Mouse (Mus musculus) adipocyte (in vitro differentiated cells): ENCODE data around the gene Tfap2b.

Experiments
- DNase-seq: peaks from one replicate; pipeline ENCODE4 v3.0.0-alpha.2; 2016; ENCODE audit warnings: low spot score

Gene Tfap2b

GRCm38 (mm10) chr1:19232743-19233142 is 24.0 kb downstream of the Tfap2b start:
- DNase-seq = no peak

DNA sequence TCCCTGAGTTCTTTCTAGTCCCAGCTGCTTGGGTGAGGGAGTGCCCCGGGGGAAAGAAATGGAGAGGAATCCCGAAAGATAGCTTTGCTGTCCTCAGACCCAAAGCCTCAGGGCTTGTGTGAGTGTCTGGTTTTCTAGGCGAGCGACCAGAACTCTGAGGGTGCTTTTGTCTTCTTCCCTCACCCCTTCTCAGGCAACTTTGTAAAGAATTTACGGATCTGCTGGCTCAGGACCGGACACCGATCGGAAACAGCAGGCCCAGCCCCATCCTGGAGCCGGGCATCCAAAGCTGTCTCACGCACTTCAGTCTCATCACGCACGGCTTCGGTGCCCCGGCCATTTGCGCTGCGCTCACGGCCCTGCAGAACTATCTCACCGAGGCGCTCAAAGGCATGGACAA is 25.1 kb downstream of the Tfap2b start:
- no peak for DNase-seq

GRCm38 (mm10) chr1:19234432-19235205 is 25.9 kb downstream of the Tfap2b start:
- DNase-seq = no peak

DNA sequence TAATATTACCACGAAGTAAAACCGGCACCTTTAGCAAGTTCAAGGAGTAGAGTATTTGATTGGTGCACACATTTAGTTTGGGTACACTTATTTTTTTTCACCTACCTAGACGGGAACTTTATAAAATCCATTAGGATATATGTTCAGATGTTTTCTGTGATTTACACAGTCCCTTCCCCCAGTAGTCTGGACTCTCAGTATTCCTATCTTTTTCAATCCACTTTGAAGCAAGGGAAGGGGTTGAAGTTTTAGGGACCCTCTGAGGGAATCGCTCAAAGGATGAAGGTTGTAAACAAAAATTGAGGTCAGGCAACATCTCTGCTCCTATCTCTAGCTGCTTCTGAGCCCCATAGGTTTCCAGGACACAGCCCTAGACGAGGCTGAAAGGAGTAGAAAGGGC is 27.3 kb downstream of the Tfap2b start:
- no peak for DNase-seq

DNA sequence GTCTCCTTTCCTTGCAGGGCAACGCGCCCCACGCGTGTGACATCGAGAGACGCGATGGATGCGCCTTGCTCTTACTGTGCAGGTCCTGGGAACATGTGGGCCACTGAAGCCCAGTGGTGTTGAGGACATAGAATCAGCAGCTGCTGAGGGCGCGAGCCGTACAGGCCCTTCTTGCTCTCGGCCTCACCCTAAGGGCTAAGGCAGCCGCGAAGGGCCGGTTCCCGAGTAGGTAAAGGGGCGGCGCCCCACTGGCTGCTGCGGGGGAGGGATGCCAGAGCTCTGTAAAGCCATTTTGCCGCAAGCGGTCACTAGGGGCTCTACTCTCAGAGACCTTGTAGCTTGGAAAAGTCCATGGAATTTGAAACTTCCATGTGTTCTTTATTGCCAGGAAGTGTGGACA is 27.9 kb downstream of the Tfap2b start:
- DNase-seq = no peak

DNA sequence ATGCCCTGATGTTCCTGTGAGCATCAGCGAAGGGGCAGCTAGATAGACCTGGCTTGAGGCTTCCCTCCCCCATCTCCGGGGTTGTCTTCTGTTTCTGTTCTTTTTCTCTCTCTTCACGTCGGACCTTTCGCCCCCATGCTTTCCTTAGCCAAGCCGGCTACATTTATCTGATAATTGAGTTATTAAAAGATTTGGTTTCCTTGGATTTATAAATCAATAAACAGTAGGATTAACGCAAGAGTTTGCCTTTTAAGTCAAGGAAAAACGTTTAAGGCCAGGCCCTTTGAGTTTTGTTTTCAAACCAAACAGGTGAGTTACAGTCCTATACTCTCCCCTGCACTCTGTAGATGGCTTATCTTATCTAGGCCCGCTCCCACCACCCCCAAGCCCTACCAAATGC is 28.3 kb downstream of the Tfap2b start:
- DNase-seq = no peak

DNA sequence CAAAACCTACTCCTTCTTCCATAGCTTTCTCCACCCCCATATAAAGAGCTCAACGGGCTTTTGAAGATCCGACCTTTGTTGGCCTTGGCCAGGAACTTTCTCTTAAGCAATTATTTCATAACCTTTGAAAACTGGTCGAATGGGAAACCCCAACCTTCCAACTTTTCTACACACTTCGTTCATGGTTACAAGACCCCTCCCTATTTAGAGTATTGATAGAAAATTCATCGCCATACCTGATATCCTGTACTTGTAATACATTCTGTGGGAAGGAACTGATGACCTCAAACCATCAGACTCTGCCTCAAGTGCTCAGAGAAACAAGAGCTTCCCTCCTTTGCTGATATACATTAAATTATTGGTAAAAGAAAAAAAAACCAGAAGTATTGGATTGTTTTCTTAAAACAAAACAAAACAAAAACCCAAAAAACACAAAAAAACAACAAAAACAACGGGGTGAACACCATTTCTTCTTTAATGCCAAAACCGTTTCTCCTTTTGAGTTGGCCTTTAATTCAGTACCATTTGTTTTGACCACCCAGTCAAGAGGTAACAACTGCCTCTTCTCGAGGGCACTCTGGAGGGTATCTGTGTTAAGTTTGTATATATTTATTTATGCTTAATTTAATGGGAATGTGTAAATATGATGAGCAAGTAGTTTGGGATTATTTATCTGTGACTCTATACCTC is 29.2 kb downstream of the Tfap2b start:
- DNase-seq = no peak

- no peak for DNase-seq
Observed at GRCm38 (mm10) chr1:19240054-19240453, 31.3 kb downstream of the Tfap2b start.

DNA sequence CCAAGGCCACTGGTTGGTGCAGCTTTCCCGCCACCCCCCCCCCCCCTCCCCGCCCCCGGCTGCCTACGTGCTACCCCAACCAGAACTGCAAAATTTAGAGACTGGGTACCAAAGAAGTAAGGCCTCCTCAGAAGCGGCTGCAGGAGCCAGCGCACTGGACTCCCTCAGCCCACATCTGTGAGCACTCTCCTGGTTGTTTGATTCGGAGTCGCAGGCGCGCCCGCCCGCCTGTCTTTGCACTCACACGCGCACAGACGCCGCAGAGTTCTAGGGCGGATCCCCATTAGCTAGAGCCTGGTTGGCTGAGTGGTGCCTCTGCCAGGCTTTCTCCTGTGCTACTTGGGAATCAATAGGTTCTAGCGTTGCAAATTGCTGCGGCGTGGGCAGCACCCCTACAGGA is 32.6 kb downstream of the Tfap2b start:
- DNase-seq = no peak

- DNase-seq = no peak
Observed at GRCm38 (mm10) chr1:19242021-19242420, 33.3 kb downstream of the Tfap2b start.

GRCm38 (mm10) chr1:19245032-19245431 is 36.3 kb downstream of the Tfap2b start:
- DNase-seq = no peak

DNA sequence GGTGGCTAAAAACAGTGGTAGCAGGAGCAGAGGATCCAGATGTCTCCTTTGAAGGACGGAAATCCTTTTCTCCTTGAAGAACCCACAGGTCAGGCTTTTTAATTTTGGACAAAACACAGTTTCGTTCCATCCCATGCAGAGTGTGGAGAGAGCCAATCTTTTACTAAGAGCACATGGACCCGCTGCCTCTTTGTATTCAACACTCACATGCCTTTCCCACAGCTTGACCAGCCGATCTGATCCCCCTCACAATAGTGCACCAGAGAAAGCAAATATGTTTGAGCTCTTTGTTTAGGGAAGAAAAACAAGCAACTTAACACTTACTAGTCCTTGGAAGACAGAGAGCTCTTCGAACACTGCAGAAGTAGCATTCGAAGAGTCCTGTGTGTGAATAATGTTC is 42.6 kb downstream of the Tfap2b start:
- DNase-seq = no peak

DNA sequence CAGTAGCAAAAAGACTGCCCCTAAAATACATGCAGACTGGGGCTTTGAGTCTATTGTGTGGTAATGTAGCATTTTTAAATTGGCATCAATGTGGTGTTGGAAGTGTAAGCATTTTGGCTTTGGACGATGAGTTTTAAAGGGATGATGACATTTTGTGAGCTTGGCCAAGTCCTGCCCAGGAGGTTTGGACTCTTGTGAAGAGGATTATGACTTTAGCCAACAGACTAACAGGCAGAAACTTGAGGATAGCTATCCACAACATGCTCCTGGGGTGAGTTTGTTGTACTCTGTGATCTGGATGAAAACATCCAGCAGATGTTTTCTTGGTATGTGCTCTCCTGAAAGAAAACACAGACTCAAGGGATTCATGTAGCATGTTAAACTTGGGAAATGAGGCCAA is 60.9 kb downstream of the Tfap2b start:
- DNase-seq = no peak
